Mouse (Mus musculus) frontal cortex, postnatal 14 days (tissue): ENCODE measurements around the gene Slc45a2.

Source experiments
- DNase-seq, 2 experiments: peaks; one replicate each; pipeline ENCODE4 v3.0.0; 2022; ENCODE audit warnings: low spot score in 2 of 2

Slc45a2 gene

GRCm38 (mm10) chr15:11065528-11066171 lies 65.1 kb downstream of the Slc45a2 start:
- no peak for DNase-seq

GRCm38 (mm10) chr15:11066299-11066698 lies 65.8 kb downstream of the Slc45a2 start:
- no peak for DNase-seq

DNA sequence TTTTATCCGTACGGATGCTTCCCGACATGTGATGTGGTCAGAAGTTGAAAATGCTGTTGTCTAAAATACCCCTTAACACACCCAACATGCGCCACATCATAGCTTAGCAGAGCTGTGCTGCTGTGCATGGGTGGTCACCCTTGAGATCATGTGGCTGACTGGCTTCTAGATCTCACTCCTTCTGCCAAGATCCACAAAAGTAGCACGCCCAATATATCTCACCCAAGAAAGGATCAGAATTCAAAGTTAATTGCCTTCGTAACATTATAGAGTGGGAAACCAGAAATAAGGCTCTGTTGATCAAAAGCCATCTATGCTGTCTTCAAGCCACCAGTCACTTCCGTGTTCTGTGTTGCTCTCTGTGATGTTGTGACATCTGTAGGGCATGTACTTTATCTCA lies 67.4 kb downstream of the Slc45a2 start:
- no peak for DNase-seq

DNA sequence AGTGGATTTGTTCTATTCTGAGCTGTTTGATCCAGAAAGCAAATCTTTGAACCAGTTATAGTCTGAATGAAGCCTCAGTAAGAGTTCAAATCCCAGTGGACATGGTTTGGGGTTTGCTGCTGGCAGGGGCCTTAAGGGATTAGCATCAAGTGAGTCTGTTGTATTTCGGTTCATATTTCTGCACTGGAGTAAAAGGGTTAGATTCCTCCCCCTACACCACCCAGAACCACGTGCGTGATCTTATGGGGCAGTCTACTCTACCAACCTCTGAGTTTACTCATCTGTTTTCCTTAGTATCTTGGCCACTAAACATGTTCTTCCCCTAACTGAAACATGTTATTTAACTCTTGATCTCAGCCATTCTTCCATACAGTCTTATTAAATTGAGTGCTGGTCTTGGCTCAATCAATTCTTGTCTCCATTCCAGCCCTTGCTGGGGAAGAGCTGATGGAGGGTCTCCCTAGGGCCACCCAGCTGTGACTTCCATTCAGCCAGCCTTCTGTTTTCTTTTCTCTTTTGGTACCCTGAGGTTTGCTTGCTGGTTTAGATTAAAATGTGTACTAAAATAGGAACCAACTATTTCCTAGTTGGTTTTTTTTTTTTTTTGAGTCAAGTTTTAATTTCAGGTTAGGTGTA lies 75.3 kb downstream of the Slc45a2 start:
- DNase-seq = no peak
